ENCODE assay signal across 32 mouse cellular contexts in the genomic region with DNA sequence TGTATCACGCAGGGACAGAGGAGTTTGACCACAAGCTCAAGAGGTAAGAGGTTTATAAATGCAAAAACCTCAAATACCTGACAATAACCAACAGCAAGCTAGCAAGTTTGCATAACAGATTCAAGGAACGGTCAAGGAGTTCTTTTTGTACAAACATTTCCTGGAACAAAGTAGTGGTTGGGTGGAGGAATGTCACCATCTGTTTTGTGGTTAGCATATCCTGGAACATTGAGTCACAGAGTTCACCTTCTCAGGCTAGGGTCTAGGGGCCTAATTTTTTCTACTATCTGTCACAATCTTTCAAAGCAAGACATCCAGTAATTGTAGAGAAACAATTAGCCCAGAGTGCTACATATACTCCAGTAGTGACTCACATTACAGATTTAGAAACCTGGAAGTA. TPM values are rescaled to one million over a fixed set of nuclear protein-coding genes. Genes with fewer than 3 reads are reported as not detected.
DNase-seq lines count a peak whose midpoint lies in the region; ATAC-seq and TF ChIP-seq lines count a peak whose summit lies in the region.
"Had no signal": no experiment of that assay in that cellular context is flagged by ENCODE, and none has a peak within 500 bp of the region (broad histone marks: within the 10 kb centered on the region; RNA-seq: fewer than 3 reads in every experiment).

No protein-coding gene starts in this region.

- no peak overlapping the region for H3K27ac ChIP-seq in stomach, postnatal 0 days (replicated peaks)
- H3K27ac ChIP-seq in liver, embryonic 12.5 days: no peak overlapping the region
- no peak overlapping the region for H3K27ac ChIP-seq in forebrain, embryonic 13.5 days
- H3K27ac ChIP-seq: heart, embryonic 13.5 days; hindbrain, embryonic 15.5 days; kidney, embryonic 15.5 days; limb, embryonic 13.5 days; neural tube, embryonic 12.5 days had no signal

- no peaks in the 10 kb centered on the region for H3K36me3 ChIP-seq in stomach, postnatal 0 days (ENCODE audit: control insufficient read depth, insufficient read depth, low read length)
- H3K36me3 ChIP-seq in liver, embryonic 12.5 days: no peaks in the 10 kb centered on the region
- H3K36me3 ChIP-seq in forebrain, embryonic 13.5 days (ENCODE audit: poor library complexity, severe bottlenecking): no peaks in the 10 kb centered on the region
- H3K36me3 ChIP-seq: heart, embryonic 13.5 days; hindbrain, embryonic 15.5 days; kidney, embryonic 15.5 days; limb, embryonic 13.5 days; neural tube, embryonic 12.5 days had no signal

- peak; percentile 66; the same call in 1 of the 2 replicates for ATAC-seq in stomach, postnatal 0 days (ENCODE audit: low FRiP score, low TSS enrichment)
- no peak for ATAC-seq in liver, embryonic 12.5 days
- ATAC-seq in forebrain, embryonic 13.5 days: no peak
- ATAC-seq: activated CD4-positive, CD25-positive, alpha-beta regulatory T cell, adult 4 months; inflammation-experienced regulatory T-cells, adult 6 months; liver, postnatal 0 days; lung, postnatal 0 days had no signal

- H3K9me3 ChIP-seq in stomach, postnatal 0 days (ENCODE audit: control insufficient read depth, low read length): peaks cover 4% of the 10 kb centered on the region; the same call in 1 of the 2 replicates
- peaks cover 40% of the 10 kb centered on the region for H3K9me3 ChIP-seq in liver, embryonic 12.5 days (replicated peaks)
- peaks cover 44% of the 10 kb centered on the region for H3K9me3 ChIP-seq in forebrain, embryonic 13.5 days (replicated peaks)

- TF ChIP-seq CTCF in stomach, postnatal 0 days (IDR thresholded peaks at IDR 0.05; ENCODE audit: low read depth): no peak

- no peak overlapping the region for H3K4me3 ChIP-seq in stomach, postnatal 0 days (ENCODE audit: low read depth, low read length)
- no peak overlapping the region for H3K4me3 ChIP-seq in liver, embryonic 12.5 days
- H3K4me3 ChIP-seq in forebrain, embryonic 13.5 days: no peak overlapping the region
- H3K4me3 ChIP-seq: heart, embryonic 13.5 days; hindbrain, embryonic 15.5 days; kidney, embryonic 15.5 days; limb, embryonic 13.5 days; neural tube, embryonic 12.5 days had no signal

- no peaks in the 10 kb centered on the region for H3K4me1 ChIP-seq in stomach, postnatal 0 days (replicated peaks; ENCODE audit: control insufficient read depth, insufficient read depth)
- no peaks in the 10 kb centered on the region for H3K4me1 ChIP-seq in liver, embryonic 12.5 days
- no peaks in the 10 kb centered on the region for H3K4me1 ChIP-seq in forebrain, embryonic 13.5 days
- H3K4me1 ChIP-seq: heart, embryonic 13.5 days; hindbrain, embryonic 15.5 days; kidney, embryonic 15.5 days; limb, embryonic 13.5 days; neural tube, embryonic 12.5 days had no signal

- no peak overlapping the region for H3K4me2 ChIP-seq in stomach, postnatal 0 days (replicated peaks; ENCODE audit: low read depth)
- H3K4me2 ChIP-seq in liver, embryonic 12.5 days: no peak overlapping the region
- H3K4me2 ChIP-seq in forebrain, embryonic 13.5 days: no peak overlapping the region
- H3K4me2 ChIP-seq: heart, embryonic 13.5 days; hindbrain, embryonic 15.5 days; kidney, embryonic 15.5 days; limb, embryonic 13.5 days; liver, embryonic 11.5 days; neural tube, embryonic 12.5 days had no signal

- no peaks in the 10 kb centered on the region for H3K27me3 ChIP-seq in stomach, postnatal 0 days (ENCODE audit: control insufficient read depth, insufficient read depth, low read length)
- H3K27me3 ChIP-seq in liver, embryonic 12.5 days (replicated peaks): no peaks in the 10 kb centered on the region
- H3K27me3 ChIP-seq in forebrain, embryonic 13.5 days: no peaks in the 10 kb centered on the region
- H3K27me3 ChIP-seq: heart, embryonic 13.5 days; hindbrain, embryonic 15.5 days; kidney, embryonic 15.5 days; limb, embryonic 13.5 days; neural tube, embryonic 12.5 days had no signal

- H3K9ac ChIP-seq in stomach, postnatal 0 days (ENCODE audit: low read length): no peak overlapping the region
- no peak overlapping the region for H3K9ac ChIP-seq in liver, embryonic 12.5 days
- no peak overlapping the region for H3K9ac ChIP-seq in forebrain, embryonic 13.5 days
- H3K9ac ChIP-seq: heart, embryonic 13.5 days; hindbrain, embryonic 15.5 days; kidney, embryonic 15.5 days; limb, embryonic 13.5 days; liver, postnatal 0 days; neural tube, embryonic 12.5 days had no signal

- 80% methylated on average over 2 of the region's 2 CpGs for WGBS in stomach, postnatal 0 days
- WGBS in liver, embryonic 12.5 days (ENCODE audit: insufficient replicate concordance): 58% methylated on average over 2 of the region's 2 CpGs
- 94% methylated on average over 2 of the region's 2 CpGs for WGBS in forebrain, embryonic 13.5 days

- DNase-seq in 416B (ENCODE audit: low read depth) (peak; percentile 49), ES-CJ7 (ENCODE audit: low read depth, low spot score) (peak; percentile 31), ZHBTc4 (ENCODE audit: low read depth, low spot score) (peak; percentile 36)
- DNase-seq in stomach, postnatal 0 days (ENCODE audit: low spot score): no peak
- no peak for DNase-seq in natural killer cell, adult 2 months (ENCODE audit: low spot score in 2 of 2)
- DNase-seq: adrenal gland, adult 2 months; cerebellum, adult 8-10 months; cerebellum, postnatal 25 days; gastrocnemius, postnatal 10 days; heart, postnatal 10 days; kidney, adult 11 months; kidney, postnatal 36 days; liver, postnatal 0 days; midbrain, embryonic 14.5 days; right cerebral cortex, adult 18-20 months; thymus, adult 2 months; thymus, postnatal 4 days had no signal

- TF ChIP-seq EP300 in stomach, postnatal 0 days (optimal IDR thresholded peaks at IDR 0.05): no peak

RNA-seq across cellular contexts. Expression of a gene that starts 8.9 kb away (rescaled TPM):
- not detected in 2 replicates for polyA plus RNA-seq in stomach, postnatal 0 days (2015; fragmentation: Nextera tagmentation; extraction: Ambion mirVana)
- polyA plus RNA-seq in liver, embryonic 12.5 days (2016; fragmentation: Nextera tagmentation; extraction: Ambion mirVana): not detected in 2 replicates
- polyA plus RNA-seq in forebrain, embryonic 13.5 days (2015; fragmentation: Nextera tagmentation; extraction: Ambion mirVana): not detected in 2 replicates
- polyA plus RNA-seq: activated CD4-positive, CD25-positive, alpha-beta regulatory T cell, adult 4 months; adrenal gland, adult 2 months; embryonic facial prominence, embryonic 11.5 days; forebrain, embryonic 11.5 days; heart, embryonic 13.5 days; hindbrain, embryonic 15.5 days; inflammation-experienced regulatory T-cells, adult 6 months; kidney, embryonic 15.5 days; limb, embryonic 13.5 days; liver, embryonic 11.5 days; liver, postnatal 0 days; lung, postnatal 0 days; midbrain, embryonic 14.5 days; neural tube, embryonic 12.5 days; spleen, adult 2 months; thymus, adult 2 months had no signal

RNA-seq across cellular contexts. Expression of a gene that starts 8.9 kb away (rescaled TPM):
- 0.11 and 0.12 TPM in 2 replicates for polyA plus RNA-seq in stomach, postnatal 0 days (2015; fragmentation: Nextera tagmentation; extraction: Ambion mirVana)
- not detected in 2 replicates for polyA plus RNA-seq in liver, embryonic 12.5 days (2016; fragmentation: Nextera tagmentation; extraction: Ambion mirVana)
- not detected in 2 replicates for polyA plus RNA-seq in forebrain, embryonic 13.5 days (2015; fragmentation: Nextera tagmentation; extraction: Ambion mirVana)
- polyA plus RNA-seq: activated CD4-positive, CD25-positive, alpha-beta regulatory T cell, adult 4 months; adrenal gland, adult 2 months; embryonic facial prominence, embryonic 11.5 days; forebrain, embryonic 11.5 days; heart, embryonic 13.5 days; hindbrain, embryonic 15.5 days; inflammation-experienced regulatory T-cells, adult 6 months; kidney, embryonic 15.5 days; limb, embryonic 13.5 days; liver, embryonic 11.5 days; liver, postnatal 0 days; midbrain, embryonic 14.5 days; neural tube, embryonic 12.5 days; spleen, adult 2 months; thymus, adult 2 months had no signal

RNA-seq across cellular contexts. Expression of a gene that starts 16.2 kb away (rescaled TPM):
- polyA plus RNA-seq in stomach, postnatal 0 days (2015; fragmentation: Nextera tagmentation; extraction: Ambion mirVana): not detected in 2 replicates
- polyA plus RNA-seq in liver, embryonic 12.5 days (2016; fragmentation: Nextera tagmentation; extraction: Ambion mirVana): not detected in 2 replicates
- not detected in 2 replicates for polyA plus RNA-seq in forebrain, embryonic 13.5 days (2015; fragmentation: Nextera tagmentation; extraction: Ambion mirVana)
- polyA plus RNA-seq: activated CD4-positive, CD25-positive, alpha-beta regulatory T cell, adult 4 months; adrenal gland, adult 2 months; embryonic facial prominence, embryonic 11.5 days; forebrain, embryonic 11.5 days; gonadal fat pad, adult 2 months; heart, embryonic 13.5 days; hindbrain, embryonic 15.5 days; inflammation-experienced regulatory T-cells, adult 6 months; kidney, embryonic 15.5 days; limb, embryonic 13.5 days; liver, embryonic 11.5 days; liver, postnatal 0 days; lung, postnatal 0 days; midbrain, embryonic 14.5 days; neural tube, embryonic 12.5 days; spleen, adult 2 months; thymus, adult 2 months had no signal

Comparison
In these comparisons a context has a peak if more than half of its experiments do, and no peak if none do; other contexts are left out.
1. DNase-seq: peak in 416B (single experiment), ES-CJ7 (single experiment) and ZHBTc4 (single experiment); none in stomach, postnatal 0 days (single experiment) and natural killer cell, adult 2 months (0 of 2).